Mouse (Mus musculus): ENCODE results near the gene Igsf8. TPM values are rescaled to one million over a fixed set of nuclear protein-coding genes. Genes with fewer than 3 reads are reported as not detected.
A peak's percentile ranks its signal among the peaks of the same experiment; 100 is the strongest.

Igsf8 gene
- polyA plus RNA-seq, 1 experiment from 2014 or later: 51.4 TPM

DNA sequence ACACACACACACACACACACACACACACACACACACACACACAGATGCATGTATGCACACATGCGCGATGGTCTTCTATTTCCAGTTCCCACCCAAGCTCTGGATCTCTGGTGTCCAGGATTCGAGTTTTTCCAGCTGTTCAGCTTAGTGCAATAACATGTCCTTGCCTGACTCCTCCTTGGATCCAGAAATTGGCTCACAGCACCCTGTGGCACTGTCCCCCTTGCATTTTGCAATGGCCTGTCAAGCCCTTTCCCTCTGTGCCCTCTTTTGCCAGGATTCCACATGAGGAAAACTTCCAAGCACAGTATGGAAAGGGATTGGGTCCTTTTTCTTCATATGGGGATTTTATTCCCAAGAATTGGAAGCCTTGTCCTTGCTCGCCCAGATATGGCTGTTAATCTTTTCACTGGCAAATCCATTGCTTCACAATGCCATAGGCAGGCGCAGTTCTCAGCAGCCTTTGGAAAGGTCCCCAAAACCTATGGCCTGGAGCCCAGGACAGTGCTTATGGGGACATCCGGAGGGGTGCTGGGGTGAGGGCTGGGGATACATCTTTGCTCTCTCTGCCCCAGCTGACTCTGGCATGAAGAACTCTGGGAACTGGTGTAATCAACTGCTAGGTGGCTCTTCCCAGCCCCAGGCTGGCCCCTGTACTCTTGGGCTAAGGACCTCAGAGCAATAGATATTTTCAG lies 35.5 kb downstream of the Igsf8 start:
- Histone ChIP-seq H3K4me2 (peak overlapping the region; percentile 36), H3K9me3 (no peaks in the 10 kb centered on the region), H3K27me3 (no peaks in the 10 kb centered on the region), H3K4me1 (peaks cover 59% of the 10 kb centered on the region), H3K4me3 (peak overlapping the region; percentile 22; the same call in 1 of the 2 replicates), H3K9ac (no peak overlapping the region), H3K36me3 (no peaks in the 10 kb centered on the region), H3K27ac (peak overlapping the region; percentile 75)
- WGBS: 73% methylated on average over 6 of the region's 6 CpGs
- no peak for ATAC-seq (ENCODE audit: insufficient number of reproducible peaks, low FRiP score, low TSS enrichment, low read depth)

DNA sequence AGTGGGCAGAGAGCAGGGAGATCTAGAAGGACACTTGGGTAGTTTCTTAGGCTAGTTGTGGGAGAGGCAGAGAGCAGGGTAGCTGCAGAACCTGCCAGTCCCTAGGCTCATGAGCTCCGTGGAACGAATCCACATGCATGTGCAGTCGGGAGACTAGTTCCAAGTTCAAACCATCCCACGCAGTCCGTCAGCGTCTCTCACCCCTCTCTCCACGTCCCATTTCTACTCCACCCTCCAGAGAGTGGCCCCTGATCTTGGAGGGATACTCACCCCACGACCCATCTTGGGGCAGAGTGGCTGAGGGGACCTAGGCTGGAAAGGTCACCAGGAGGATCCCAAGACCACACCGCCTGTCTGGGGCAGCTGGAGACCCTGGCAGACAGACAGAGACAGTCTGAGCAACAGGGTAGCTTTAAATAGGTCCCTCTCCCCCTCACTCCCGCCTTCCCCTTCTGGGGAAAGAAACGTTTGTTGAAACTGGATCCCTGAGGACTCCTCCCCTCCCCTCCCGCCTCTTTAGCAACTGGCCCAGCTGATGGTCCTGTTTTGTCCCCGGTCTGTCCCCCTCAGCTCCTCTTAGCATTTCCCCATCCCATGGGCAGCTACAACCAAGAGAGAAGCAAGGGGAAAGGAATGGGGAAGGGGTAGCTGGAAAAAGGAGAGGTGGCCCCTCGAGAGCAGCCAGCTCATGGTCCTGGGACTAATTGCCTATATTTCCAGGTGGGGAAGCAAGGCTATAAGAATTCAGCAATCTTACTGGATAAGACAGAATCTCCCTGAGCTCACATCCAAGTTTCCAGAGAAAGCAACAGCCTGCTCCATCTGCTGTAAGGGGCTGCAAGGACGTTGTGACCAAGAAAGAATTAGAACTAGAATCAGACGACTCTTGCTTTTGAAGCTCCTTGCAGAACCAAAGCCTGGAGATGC lies 36.4 kb downstream of the Igsf8 start, which contains the start of gene Atp1a2:
Gene Atp1a2 (minus strand): TSS at position 454 of the 927 bp plus-strand sequence.
- peak within 1 kb of the TSS; percentile 75 for H3K27ac ChIP-seq
- no peak within 1 kb of the TSS for H3K9ac ChIP-seq
- ATAC-seq (ENCODE audit: insufficient number of reproducible peaks, low FRiP score, low TSS enrichment, low read depth): 0 out of 2 replicates have a peak, but pooled peaks have one; percentile 45

DNA sequence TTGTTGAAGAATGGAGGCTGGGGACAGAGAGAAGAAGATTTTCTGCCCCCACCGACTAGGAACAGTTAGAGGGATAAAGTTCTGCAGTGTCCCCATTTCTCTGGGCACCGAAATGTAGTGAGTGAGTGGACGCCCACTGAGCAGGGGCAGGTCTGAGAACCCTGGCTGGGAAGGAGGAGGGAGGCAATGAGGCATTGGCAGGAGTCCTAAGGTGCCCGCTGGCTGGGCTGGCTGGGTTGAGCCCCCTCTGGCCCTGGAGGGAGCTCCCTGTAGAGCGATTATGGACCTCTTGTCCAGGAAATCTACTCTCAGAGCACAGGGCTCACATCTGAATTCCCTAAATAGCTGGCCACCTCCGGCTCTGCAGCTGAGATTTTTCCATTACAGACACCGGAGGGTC lies 38.1 kb downstream of the Igsf8 start:
- Histone ChIP-seq H3K9ac (no peak overlapping the region), H3K9me3 (no peaks in the 10 kb centered on the region), H3K27ac (no peak overlapping the region), H3K4me2 (no peak overlapping the region), H3K4me1 (peaks cover 68% of the 10 kb centered on the region), H3K36me3 (no peaks in the 10 kb centered on the region), H3K4me3 (no peak overlapping the region), H3K27me3 (no peaks in the 10 kb centered on the region)
- no peak for ATAC-seq (ENCODE audit: insufficient number of reproducible peaks, low FRiP score, low TSS enrichment, low read depth)
- WGBS: 58% methylated on average over 7 of the region's 7 CpGs

More for the DNA sequence above, 36.4 kb downstream of the Igsf8 start, which contains the start of gene Atp1a2:
- Histone ChIP-seq H3K4me3 (peak within 1 kb of the TSS; percentile 22), H3K4me1 (peaks cover 68% of the 10 kb centered on the region), H3K4me2 (peak within 1 kb of the TSS; percentile 36), H3K27me3 (no peaks in the 10 kb centered on the region), H3K36me3 (no peaks in the 10 kb centered on the region), H3K9me3 (no peaks in the 10 kb centered on the region)
- 4% methylated on average over 16 of the region's 16 CpGs for WGBS

DNA sequence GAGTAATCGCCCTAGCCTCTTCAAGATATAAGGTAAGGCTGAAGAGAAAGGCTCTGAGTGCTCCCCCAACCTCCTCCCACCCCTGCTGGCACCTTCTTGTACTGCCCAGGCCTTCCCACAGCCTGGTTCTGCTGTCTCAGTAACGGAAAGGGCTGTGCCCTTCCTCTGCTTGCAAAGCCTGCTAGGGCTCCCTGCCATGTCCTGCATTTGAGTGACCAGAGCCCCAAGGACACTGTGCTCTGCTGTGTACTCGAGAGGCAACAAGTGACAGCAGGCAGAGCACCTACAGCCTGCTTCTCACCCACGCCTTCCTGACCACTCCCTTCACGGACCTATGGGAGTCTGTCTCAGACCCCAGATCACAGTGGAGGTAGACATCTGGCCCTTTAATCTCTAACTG lies 38.8 kb downstream of the Igsf8 start:
- Histone ChIP-seq H3K4me1 (peaks cover 61% of the 10 kb centered on the region), H3K27ac (no peak overlapping the region)

DNA sequence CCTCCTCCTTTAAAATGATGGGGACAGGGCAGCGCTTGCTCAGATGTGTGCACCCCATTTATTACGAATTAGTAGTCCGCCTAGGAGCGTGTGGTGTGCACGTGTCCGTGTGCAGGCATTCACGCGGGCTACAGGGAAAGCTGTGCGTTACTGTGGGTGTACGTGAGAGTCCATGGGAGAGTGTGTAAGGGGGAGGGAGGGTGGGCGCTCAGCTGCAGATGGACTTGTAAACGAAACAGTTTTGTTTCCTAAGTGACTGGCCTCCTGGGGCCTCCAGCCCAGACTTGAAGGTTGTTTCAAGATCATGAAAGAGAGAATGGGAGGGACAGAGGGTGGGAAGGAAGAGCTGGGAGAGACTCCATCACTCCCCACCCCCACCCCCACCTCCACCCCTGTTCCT lies 39.7 kb downstream of the Igsf8 start:
- Histone ChIP-seq H3K4me2 (no peak overlapping the region), H3K9me3 (no peaks in the 10 kb centered on the region), H3K4me3 (no peak overlapping the region), H3K27ac (no peak overlapping the region), H3K4me1 (peaks cover 52% of the 10 kb centered on the region), H3K9ac (no peak overlapping the region), H3K36me3 (no peaks in the 10 kb centered on the region), H3K27me3 (no peaks in the 10 kb centered on the region)
- ATAC-seq (ENCODE audit: insufficient number of reproducible peaks, low FRiP score, low TSS enrichment, low read depth): no peak
- 34% methylated on average over 12 of the region's 12 CpGs for WGBS

More for the DNA sequence above, 38.8 kb downstream of the Igsf8 start:
- Histone ChIP-seq H3K36me3 (no peaks in the 10 kb centered on the region), H3K4me3 (no peak overlapping the region), H3K4me2 (no peak overlapping the region), H3K9ac (no peak overlapping the region), H3K27me3 (no peaks in the 10 kb centered on the region), H3K9me3 (no peaks in the 10 kb centered on the region)
- 59% methylated on average over 5 of the region's 5 CpGs for WGBS
- no peak for ATAC-seq (ENCODE audit: insufficient number of reproducible peaks, low FRiP score, low TSS enrichment, low read depth)

DNA sequence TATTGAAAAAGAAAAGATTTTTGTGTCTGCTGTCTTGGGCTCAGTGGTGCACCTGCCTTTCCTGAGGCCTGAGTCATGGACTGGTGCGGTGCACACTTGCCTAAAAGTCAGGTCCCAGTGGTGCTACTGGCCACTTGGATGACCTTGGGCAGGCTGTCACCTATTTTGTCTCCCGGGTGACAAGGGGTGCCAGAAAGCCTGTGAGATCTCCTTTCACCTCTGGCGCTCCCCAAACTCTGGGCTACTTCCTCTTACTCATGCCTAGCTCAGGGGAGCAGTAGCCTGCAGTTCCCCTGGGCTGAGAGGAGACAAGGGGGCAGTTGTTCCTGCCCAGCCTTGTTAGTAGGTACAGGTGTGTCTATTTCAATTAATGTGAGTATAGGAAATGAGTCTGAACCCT lies 40.9 kb downstream of the Igsf8 start:
- H3K9me3 ChIP-seq: no peaks in the 10 kb centered on the region
- no peak overlapping the region for H3K27ac ChIP-seq
- H3K27me3 ChIP-seq: no peaks in the 10 kb centered on the region
- peaks cover 42% of the 10 kb centered on the region for H3K4me1 ChIP-seq
- no peak overlapping the region for H3K9ac ChIP-seq
- no peak overlapping the region for H3K4me2 ChIP-seq
- no peak overlapping the region for H3K4me3 ChIP-seq
- no peak for ATAC-seq (ENCODE audit: insufficient number of reproducible peaks, low FRiP score, low TSS enrichment, low read depth)
- 69% methylated on average over 3 of the region's 3 CpGs for WGBS
- H3K36me3 ChIP-seq: no peaks in the 10 kb centered on the region

DNA sequence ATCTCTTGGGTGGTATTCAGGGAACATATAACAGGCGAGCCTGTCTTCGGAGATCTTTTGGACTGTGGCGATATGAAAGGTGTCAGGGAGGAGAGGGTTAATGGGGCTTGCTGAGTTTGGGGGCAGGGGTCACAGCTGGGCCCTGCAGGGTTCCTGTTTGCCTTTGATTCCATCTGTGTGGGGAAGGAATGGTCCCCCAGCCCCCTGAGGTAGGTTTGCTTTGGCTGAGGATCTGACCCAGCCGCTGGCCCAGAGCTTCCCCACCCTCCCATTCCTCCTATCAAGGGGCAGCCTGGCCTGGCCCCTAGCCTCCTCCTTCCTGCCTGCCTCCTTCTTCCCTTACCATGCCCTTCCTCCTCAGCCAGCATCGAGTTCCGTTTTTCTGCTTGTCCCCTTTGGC lies 41.4 kb downstream of the Igsf8 start:
- no peak for ATAC-seq (ENCODE audit: insufficient number of reproducible peaks, low FRiP score, low TSS enrichment, low read depth)
- WGBS: 19% methylated on average over 6 of the region's 6 CpGs

DNA sequence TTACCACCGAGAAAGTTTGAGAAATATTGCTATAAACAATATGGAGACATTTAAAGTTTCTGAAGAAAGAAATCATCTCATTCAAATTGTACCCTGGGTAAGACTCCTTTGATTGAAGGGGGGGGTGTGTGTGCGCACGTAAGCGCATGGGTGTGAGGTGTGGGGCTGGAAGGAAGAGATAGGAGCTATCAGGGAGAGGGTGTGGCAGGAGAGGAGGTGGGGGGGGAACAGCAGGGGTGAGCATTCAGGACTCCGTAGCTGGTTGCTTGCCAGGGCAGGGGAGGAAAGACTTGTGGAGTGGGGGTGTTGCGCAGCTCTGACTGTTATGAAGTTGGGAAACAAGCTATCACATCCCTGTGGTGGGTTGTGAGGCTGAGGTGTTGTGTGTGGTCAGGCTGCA lies 43.0 kb downstream of the Igsf8 start:
- Histone ChIP-seq H3K4me1 (peaks cover 35% of the 10 kb centered on the region), H3K9me3 (no peaks in the 10 kb centered on the region), H3K27ac (no peak overlapping the region), H3K9ac (no peak overlapping the region), H3K4me2 (no peak overlapping the region), H3K36me3 (no peaks in the 10 kb centered on the region), H3K27me3 (no peaks in the 10 kb centered on the region), H3K4me3 (no peak overlapping the region)
- ATAC-seq (ENCODE audit: insufficient number of reproducible peaks, low FRiP score, low TSS enrichment, low read depth): no peak
- WGBS: 67% methylated on average over 6 of the region's 6 CpGs

More for the DNA sequence above, 41.4 kb downstream of the Igsf8 start:
- Histone ChIP-seq H3K9ac (no peak overlapping the region), H3K4me3 (no peak overlapping the region), H3K27me3 (no peaks in the 10 kb centered on the region), H3K36me3 (no peaks in the 10 kb centered on the region), H3K4me2 (no peak overlapping the region), H3K27ac (no peak overlapping the region), H3K9me3 (no peaks in the 10 kb centered on the region), H3K4me1 (peaks cover 39% of the 10 kb centered on the region)

DNA sequence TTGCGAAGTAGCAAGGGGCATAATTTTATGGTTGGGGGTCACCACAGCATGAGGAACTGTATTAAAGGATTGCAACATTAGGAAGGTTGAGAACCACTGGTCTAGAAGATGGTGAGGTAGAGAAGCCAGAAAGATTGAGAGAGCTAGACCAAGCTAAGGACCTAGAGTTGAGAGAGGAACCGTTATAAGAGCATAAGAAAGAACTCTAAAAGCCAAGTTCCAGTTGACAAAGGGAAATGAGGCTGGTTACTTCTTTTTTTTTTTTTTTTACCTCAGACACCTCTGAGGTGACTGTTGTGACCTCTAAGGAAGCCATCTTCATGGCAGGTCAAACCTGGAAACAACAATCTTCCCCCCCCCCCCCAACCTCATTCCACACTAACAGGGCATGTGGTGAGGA lies 43.7 kb downstream of the Igsf8 start:
- H3K4me1 ChIP-seq: peaks cover 34% of the 10 kb centered on the region

DNA sequence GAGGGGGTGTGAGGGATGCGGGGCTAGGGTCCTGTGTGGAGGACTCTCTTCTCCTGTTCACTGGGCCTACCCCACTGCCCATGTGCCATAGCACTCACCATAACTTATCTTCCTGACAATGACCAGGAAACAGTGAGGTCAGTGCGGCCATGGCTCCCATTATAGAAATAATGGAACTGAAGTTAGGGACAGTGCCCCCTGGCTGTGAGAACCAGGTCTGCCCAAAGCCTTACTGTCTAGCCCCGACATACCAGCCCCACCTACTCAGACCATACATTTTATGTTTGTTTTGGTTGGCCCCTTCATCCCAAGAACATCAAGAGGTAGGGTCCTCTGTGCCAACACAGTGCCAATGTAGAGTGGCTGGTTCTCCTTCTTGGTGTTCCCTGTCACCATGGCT lies 44.2 kb downstream of the Igsf8 start:
- 69% methylated on average over 3 of the region's 3 CpGs for WGBS
- H3K4me3 ChIP-seq: no peak overlapping the region

More for the DNA sequence above, 43.7 kb downstream of the Igsf8 start:
- WGBS: 88% methylated on average over 2 of the region's 2 CpGs
- H3K4me3 ChIP-seq: no peak overlapping the region
- no peaks in the 10 kb centered on the region for H3K9me3 ChIP-seq
- H3K27me3 ChIP-seq: no peaks in the 10 kb centered on the region
- H3K27ac ChIP-seq: no peak overlapping the region
- H3K4me2 ChIP-seq: no peak overlapping the region
- no peaks in the 10 kb centered on the region for H3K36me3 ChIP-seq
- ATAC-seq (ENCODE audit: insufficient number of reproducible peaks, low FRiP score, low TSS enrichment, low read depth): no peak
- no peak overlapping the region for H3K9ac ChIP-seq

DNA sequence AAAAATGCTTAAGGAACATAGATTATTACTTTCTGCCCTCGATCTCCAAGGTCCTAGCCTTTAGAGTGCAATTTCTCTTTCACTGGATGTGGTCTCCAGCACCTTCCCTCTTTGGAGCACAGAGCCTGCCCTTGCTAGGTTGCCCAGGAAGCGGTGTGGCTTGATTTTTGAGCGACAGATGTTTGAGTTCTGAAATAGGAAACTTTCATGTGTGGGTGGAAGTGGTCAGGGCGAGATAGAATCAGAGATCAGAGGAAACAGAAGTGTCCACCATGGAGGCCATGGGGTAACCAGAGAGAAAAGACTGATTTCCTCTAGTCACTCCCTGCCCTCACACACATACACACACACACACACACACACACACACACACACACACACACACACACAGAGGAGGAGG lies 44.8 kb downstream of the Igsf8 start:
- Histone ChIP-seq H3K4me3 (no peak overlapping the region), H3K36me3 (no peaks in the 10 kb centered on the region), H3K9ac (no peak overlapping the region), H3K27ac (no peak overlapping the region), H3K4me2 (no peak overlapping the region), H3K9me3 (no peaks in the 10 kb centered on the region), H3K27me3 (no peaks in the 10 kb centered on the region), H3K4me1 (peaks cover 35% of the 10 kb centered on the region)
- no peak for ATAC-seq (ENCODE audit: insufficient number of reproducible peaks, low FRiP score, low TSS enrichment, low read depth)
- 59% methylated on average over 4 of the region's 4 CpGs for WGBS

More for the DNA sequence above, 44.2 kb downstream of the Igsf8 start:
- peaks cover 35% of the 10 kb centered on the region for H3K4me1 ChIP-seq
- no peaks in the 10 kb centered on the region for H3K36me3 ChIP-seq
- no peak overlapping the region for H3K9ac ChIP-seq
- no peak for ATAC-seq (ENCODE audit: insufficient number of reproducible peaks, low FRiP score, low TSS enrichment, low read depth)
- no peak overlapping the region for H3K4me2 ChIP-seq
- no peak overlapping the region for H3K27ac ChIP-seq
- no peaks in the 10 kb centered on the region for H3K9me3 ChIP-seq
- H3K27me3 ChIP-seq: no peaks in the 10 kb centered on the region

DNA sequence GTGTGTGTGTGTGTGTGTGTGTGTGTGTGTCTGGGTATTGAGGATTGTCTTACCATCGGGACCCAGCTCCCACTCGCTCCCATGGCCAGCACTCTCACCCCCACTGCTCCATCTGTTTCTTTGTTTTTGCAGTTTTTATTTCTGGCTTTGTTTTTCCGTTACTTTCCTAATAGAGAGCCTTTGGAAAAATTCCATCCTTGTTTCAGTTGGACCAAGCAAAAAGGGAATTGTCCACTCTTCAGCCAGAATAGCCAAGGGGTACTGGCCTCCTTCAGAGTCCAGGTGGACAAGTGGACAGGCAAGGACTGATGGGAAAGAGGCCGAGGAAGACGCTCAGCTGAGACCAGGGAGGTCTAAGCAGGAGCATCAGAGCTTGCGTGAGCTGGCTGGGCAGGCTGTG lies 45.4 kb downstream of the Igsf8 start:
- H3K36me3 ChIP-seq: no peaks in the 10 kb centered on the region
- H3K9me3 ChIP-seq: no peaks in the 10 kb centered on the region
- no peak overlapping the region for H3K4me3 ChIP-seq
- H3K4me2 ChIP-seq: no peak overlapping the region
- no peak for ATAC-seq (ENCODE audit: insufficient number of reproducible peaks, low FRiP score, low TSS enrichment, low read depth)
- WGBS: 65% methylated on average over 6 of the region's 6 CpGs
- no peak overlapping the region; the same call in 1 of the 2 replicates for H3K27ac ChIP-seq
- H3K9ac ChIP-seq: no peak overlapping the region
- H3K27me3 ChIP-seq: no peaks in the 10 kb centered on the region
- peaks cover 36% of the 10 kb centered on the region for H3K4me1 ChIP-seq

Data from limb, embryonic 15.5 days (tissue).